Mouse (Mus musculus) retina, postnatal 7 days (tissue): ENCODE results near the gene Synj1.

Source experiments
- DNase-seq: peaks from one replicate; pipeline ENCODE4 v3.0.0-alpha.2; 2012; ENCODE audit warnings: low read depth, low spot score

Synj1 gene

GRCm38 (mm10) chr16:91011021-91011683 lies at the start of gene Synj1:
Gene Synj1 (minus strand): TSS chr16:91011308.
- DNase-seq, result peak; percentile 92

GRCm38 (mm10) chr16:91057741-91058140 lies 46.6 kb upstream of the Synj1 start:
- no peak for DNase-seq

- no peak for DNase-seq
These were observed 46.2 kb upstream of the Synj1 start for GRCm38 (mm10) chr16:91057261-91057660.

- no peak for DNase-seq
These were observed 45.1 kb upstream of the Synj1 start for GRCm38 (mm10) chr16:91056043-91056821.

- DNase-seq, result no peak
These were observed 44.0 kb upstream of the Synj1 start for GRCm38 (mm10) chr16:91055150-91055549.

GRCm38 (mm10) chr16:91053599-91053998 lies 42.5 kb upstream of the Synj1 start:
- no peak for DNase-seq

GRCm38 (mm10) chr16:91045511-91045910 lies 34.4 kb upstream of the Synj1 start:
- no peak for DNase-seq

GRCm38 (mm10) chr16:91044270-91045182 lies 33.4 kb upstream of the Synj1 start, which contains the start of gene Paxbp1:
Gene Paxbp1 (minus strand): TSS chr16:91044543.
- peak; percentile 100 for DNase-seq

- peak; percentile 36 for DNase-seq
These were observed 32.5 kb upstream of the Synj1 start for GRCm38 (mm10) chr16:91043461-91044248.

- no peak for DNase-seq
These were observed 31.5 kb upstream of the Synj1 start for GRCm38 (mm10) chr16:91042640-91043039.

- no peak for DNase-seq
These were observed 24.8 kb upstream of the Synj1 start for GRCm38 (mm10) chr16:91035866-91036265.

- DNase-seq, result no peak
These were observed 19.6 kb upstream of the Synj1 start for GRCm38 (mm10) chr16:91030751-91031150.

GRCm38 (mm10) chr16:91029901-91030300 lies 18.8 kb upstream of the Synj1 start:
- no peak for DNase-seq

- no peak for DNase-seq
These were observed 18.1 kb upstream of the Synj1 start for GRCm38 (mm10) chr16:91029161-91029743.

GRCm38 (mm10) chr16:91026290-91026689 lies 15.2 kb upstream of the Synj1 start:
- no peak for DNase-seq

- no peak for DNase-seq
These were observed 12.3 kb upstream of the Synj1 start for GRCm38 (mm10) chr16:91023384-91023783.

- no peak for DNase-seq
These were observed 9.9 kb upstream of the Synj1 start for GRCm38 (mm10) chr16:91020842-91021483.

- no peak for DNase-seq
These were observed 8.4 kb upstream of the Synj1 start for GRCm38 (mm10) chr16:91019476-91019875.

GRCm38 (mm10) chr16:91015761-91016160 lies 4.7 kb upstream of the Synj1 start:
- no peak for DNase-seq

GRCm38 (mm10) chr16:91011847-91012246 lies 739 bp upstream of the Synj1 start:
- DNase-seq, result no peak
